Mouse (Mus musculus) neural tube, embryonic 13.5 days (tissue): ENCODE data around the gene Chst5. TPM values are rescaled to one million over a fixed set of nuclear protein-coding genes. Genes with fewer than 3 reads are reported as not detected.

Experiments
- ATAC-seq: fragments of 200-750 bp; cut with Nextera tagmentation; 2 replicates; pipeline ENCODE4 v1.8.0; 2017; ENCODE audit warnings: low read depth, mild to moderate bottlenecking, moderate TSS enrichment, moderate library complexity
- H3K27ac ChIP-seq: fragments of 300-500 bp; sonication (generic); replicated peaks from 2 replicates; pipeline ENCODE4 v1.5.1; 2015; ENCODE audit warnings: moderate library complexity, mild to moderate bottlenecking, inconsistent platforms
- H3K27me3 ChIP-seq: fragments of 300-500 bp; sonication (generic); 2 replicates; pipeline ENCODE4 v1.6.1; 2015; ENCODE audit warnings: mild to moderate bottlenecking, inconsistent platforms
- H3K36me3 ChIP-seq: fragments of 300-500 bp; sonication (generic); 2 replicates; pipeline ENCODE4 v1.6.1; 2015; ENCODE audit warnings: mild to moderate bottlenecking, inconsistent platforms
- H3K4me1 ChIP-seq: fragments of 300-500 bp; sonication (generic); replicated peaks from 2 replicates; pipeline ENCODE4 v1.6.1; 2015; ENCODE audit warnings: inconsistent platforms
- H3K4me2 ChIP-seq: fragments of 300-500 bp; sonication (generic); 2 replicates; pipeline ENCODE4 v1.6.1; 2015; ENCODE audit warnings: inconsistent platforms, mild to moderate bottlenecking, moderate library complexity
- H3K4me3 ChIP-seq: fragments of 300-500 bp; sonication (generic); 2 replicates; pipeline ENCODE4 v1.5.1; 2015; ENCODE audit warnings: mild to moderate bottlenecking, inconsistent platforms
- H3K9ac ChIP-seq: fragments of 300-500 bp; sonication (generic); 2 replicates; pipeline ENCODE4 v1.6.1; 2015; ENCODE audit warnings: moderate library complexity, mild to moderate bottlenecking, inconsistent platforms
- H3K9me3 ChIP-seq: fragments of 300-500 bp; sonication (generic); 2 replicates; pipeline ENCODE4 v1.6.1; 2016; ENCODE audit warnings: inconsistent platforms
- WGBS: fragments of 180-500 bp; shearing (Covaris S2); methylation state at CpG from one replicate; pipeline ENCODE4 v1.1.7; 2015; 5-methylcytosine and 5-hydroxymethylcytosine counted together
- polyA plus RNA-seq: library from polyadenylated mRNA; unstranded; fragments of >200 nt; fragmentation: Nextera tagmentation; extraction: Ambion mirVana; gene quantifications from 2 replicates; pipeline ENCODE4 v1.2.1, GENCODE M21; 2015

The Chst5 gene
- polyA plus RNA-seq: 4.2 and 6.0 TPM in 2 replicates

DNA sequence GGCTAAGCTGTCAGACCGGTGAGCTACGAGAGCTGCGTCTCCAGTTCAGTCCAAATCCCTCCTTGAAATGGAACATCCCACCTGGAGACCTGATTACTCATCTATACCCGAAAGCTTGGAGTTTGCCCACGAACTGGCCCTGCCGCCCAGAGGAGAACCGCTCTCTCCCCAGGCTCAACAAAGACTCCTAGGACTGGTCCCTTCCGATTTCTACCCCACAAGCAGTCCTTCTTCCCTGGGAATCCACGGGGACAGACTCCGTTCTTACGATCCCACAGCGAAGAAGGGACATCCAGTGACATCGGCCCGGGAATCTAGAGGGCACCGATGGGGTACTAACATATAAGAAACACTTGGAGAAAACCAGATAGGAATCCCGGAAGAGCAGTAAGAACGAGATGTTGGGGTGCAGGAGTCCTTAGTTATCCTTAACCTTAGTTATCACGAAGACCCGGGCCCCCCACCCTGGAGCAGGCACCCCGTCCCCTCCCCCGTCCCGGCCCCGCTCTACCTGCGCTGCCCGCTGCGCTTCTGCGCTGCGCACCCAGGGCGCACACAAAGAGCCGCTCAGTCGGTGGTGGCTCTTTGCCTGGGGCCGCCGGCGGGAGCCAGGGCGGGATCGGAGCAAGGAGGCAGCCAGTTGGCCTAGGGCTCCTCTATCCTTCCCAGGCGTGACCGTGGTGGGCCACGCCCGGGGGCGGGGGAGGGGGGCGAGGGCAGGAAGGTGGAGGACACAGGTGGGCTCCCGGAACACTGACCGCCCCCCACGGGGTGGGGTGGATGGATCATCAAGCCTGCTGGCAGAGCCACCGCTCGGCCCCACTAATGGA lies at the start of gene Chst5:
Gene Chst5, minus strand, starts transcription at position 827 of the 830 bp plus-strand sequence.
- Histone ChIP-seq H3K4me3 (peak within 1 kb of the TSS; percentile 44), H3K4me1 (peaks cover 39% of the 10 kb centered on the region), H3K9ac (peak within 1 kb of the TSS; percentile 77), H3K36me3 (no peaks in the 10 kb centered on the region), H3K27ac (no peak within 1 kb of the TSS), H3K4me2 (peak within 1 kb of the TSS; percentile 80), H3K27me3 (peaks cover 3% of the 10 kb centered on the region; the same call in 1 of the 2 replicates), H3K9me3 (no peaks in the 10 kb centered on the region)
- WGBS: 3% methylated on average over 46 of the region's 47 CpGs
- 0 out of 2 replicates have a peak, but pooled peaks have one; percentile 57 for ATAC-seq

DNA sequence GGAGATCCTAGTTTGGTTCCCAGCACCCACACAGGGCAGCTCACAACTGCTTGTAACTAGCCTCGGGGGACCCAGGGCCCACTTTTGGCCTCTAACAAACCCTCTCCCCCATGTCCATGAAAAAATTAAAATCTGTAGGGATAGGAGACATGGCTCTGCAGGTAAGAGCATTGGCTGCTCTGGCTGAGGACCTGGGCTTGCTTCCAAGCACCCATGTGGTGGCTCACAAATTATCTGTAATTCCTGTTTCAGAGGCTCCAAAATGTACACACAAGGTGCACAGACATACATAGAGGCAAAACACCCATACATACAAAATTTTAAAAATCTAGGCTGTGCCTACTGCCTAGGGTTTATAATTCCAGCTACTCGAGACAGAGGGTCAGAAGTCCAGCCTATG lies 47.0 kb upstream of the Chst5 start:
- Histone ChIP-seq H3K4me3 (no peak overlapping the region), H3K9ac (no peak overlapping the region), H3K27ac (no peak overlapping the region), H3K4me2 (no peak overlapping the region), H3K4me1 (no peaks in the 10 kb centered on the region), H3K9me3 (no peaks in the 10 kb centered on the region), H3K36me3 (peaks cover 67% of the 10 kb centered on the region), H3K27me3 (no peaks in the 10 kb centered on the region)
- no peak for ATAC-seq
- 93% methylated on average over 2 of the region's 2 CpGs for WGBS

DNA sequence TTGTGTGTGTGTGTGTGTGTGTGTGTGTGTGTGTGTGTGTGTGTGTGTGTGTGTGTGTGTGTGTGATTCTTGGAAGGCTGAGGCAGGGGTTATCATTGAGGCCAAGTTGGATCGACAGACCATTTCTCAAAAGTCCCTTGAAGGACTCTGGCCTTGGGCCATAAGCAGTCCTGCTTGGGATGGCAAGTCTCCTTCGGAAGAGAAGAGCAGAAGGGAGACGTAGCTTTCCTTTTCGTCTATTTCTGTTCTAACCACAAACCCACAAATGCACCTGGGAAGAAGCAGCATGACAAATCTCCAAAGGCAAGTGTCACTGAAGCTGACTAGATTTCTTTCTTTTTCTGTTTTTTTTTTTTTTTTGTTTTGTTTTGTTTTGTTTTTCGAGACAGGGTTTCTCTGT lies 45.6 kb upstream of the Chst5 start:
- no peak for ATAC-seq
- peaks cover 79% of the 10 kb centered on the region for H3K36me3 ChIP-seq

DNA sequence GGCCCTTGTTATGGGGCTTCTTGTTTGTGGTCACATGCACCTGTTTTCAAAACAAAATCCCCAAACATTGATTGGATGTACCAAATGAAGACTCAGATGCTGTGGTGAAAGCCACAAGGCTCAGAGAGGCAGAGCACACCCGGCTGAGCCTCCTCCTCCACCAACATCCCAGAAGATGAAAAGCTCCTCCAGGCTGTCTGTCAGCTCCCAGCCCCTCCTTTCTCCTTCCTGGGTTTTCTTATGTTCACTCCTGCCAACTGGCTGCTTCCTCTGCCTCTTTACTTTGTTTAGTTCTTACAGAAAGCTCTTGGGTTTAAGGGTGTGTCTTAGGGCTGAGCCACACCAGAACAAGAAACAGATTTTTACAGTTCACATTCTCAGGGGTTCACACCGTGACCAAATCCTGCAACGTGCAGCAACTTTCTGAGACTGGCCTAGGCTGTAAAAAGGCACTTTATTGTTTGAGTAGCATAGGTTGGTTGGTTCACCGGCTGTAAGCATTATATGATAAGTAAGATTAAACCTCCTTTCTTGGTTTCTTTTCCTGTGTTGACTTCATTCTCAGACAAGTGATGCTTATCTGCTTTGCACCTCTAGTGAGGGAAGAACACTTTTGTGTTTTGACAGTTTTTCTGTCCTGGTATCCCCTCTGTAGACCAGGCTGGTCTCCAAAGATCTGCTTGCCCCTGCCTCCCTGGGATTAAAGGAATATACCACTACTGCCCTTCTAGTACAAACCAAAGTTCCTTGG lies 44.8 kb upstream of the Chst5 start:
- ATAC-seq: no peak

More for the DNA sequence above, 45.6 kb upstream of the Chst5 start:
- WGBS: 93% methylated on average over 5 of the region's 5 CpGs
- H3K9ac ChIP-seq: no peak overlapping the region
- H3K4me1 ChIP-seq: no peaks in the 10 kb centered on the region
- no peak overlapping the region for H3K4me2 ChIP-seq
- no peaks in the 10 kb centered on the region for H3K27me3 ChIP-seq
- no peak overlapping the region for H3K4me3 ChIP-seq
- H3K9me3 ChIP-seq: no peaks in the 10 kb centered on the region
- H3K27ac ChIP-seq: no peak overlapping the region

DNA sequence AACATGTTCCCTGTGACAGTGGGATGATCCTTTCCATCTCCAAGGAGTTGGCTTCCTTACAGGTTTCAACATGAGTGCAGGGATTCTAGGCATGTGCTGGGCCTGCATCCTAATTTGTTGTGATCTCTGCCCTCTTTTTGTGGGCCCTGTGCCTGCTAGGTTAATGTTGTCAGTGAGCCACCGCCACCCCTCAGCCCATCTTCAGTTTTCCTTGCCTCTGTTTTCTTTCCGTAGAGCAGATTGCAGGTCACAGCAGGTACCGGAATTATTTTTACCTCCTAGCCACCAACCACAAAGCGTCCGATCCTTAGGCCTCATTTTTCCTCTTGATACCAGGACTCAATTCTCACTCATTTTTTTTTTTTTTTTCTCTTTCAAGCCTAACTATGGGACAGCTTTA lies 41.7 kb upstream of the Chst5 start:
- H3K4me2 ChIP-seq: no peak overlapping the region
- 95% methylated on average over 5 of the region's 5 CpGs for WGBS
- H3K36me3 ChIP-seq: peaks cover 88% of the 10 kb centered on the region
- H3K27me3 ChIP-seq: no peaks in the 10 kb centered on the region
- H3K9ac ChIP-seq: no peak overlapping the region
- H3K9me3 ChIP-seq: no peaks in the 10 kb centered on the region
- H3K27ac ChIP-seq: no peak overlapping the region
- H3K4me3 ChIP-seq: no peak overlapping the region
- H3K4me1 ChIP-seq: no peaks in the 10 kb centered on the region
- ATAC-seq: no peak

More for the DNA sequence above, 44.8 kb upstream of the Chst5 start:
- H3K36me3 ChIP-seq: peaks cover 85% of the 10 kb centered on the region
- no peak overlapping the region for H3K4me3 ChIP-seq
- H3K4me2 ChIP-seq: no peak overlapping the region
- WGBS: 87% methylated on average over 4 of the region's 4 CpGs
- H3K9ac ChIP-seq: no peak overlapping the region
- H3K9me3 ChIP-seq: no peaks in the 10 kb centered on the region
- no peak overlapping the region for H3K27ac ChIP-seq
- H3K4me1 ChIP-seq: no peaks in the 10 kb centered on the region
- no peaks in the 10 kb centered on the region for H3K27me3 ChIP-seq

DNA sequence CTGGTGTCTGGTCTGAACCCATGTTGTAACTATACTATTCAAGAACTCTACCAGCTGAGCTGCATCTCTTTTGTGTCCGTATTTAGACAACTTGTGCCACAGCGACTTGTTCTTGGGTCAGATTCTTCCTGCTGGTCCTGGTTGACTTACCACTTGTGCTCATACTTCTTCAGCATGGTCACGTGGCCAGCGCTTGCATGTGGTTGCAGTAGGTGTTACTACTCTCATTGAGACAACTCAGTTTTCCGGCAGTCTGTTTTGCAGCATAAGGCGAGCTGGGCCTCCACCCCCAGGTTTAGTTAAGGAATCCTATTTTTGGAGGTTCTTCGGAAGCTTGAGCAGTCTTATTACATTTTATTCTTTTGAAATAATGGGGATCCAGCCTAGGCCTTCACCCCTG lies 41.1 kb upstream of the Chst5 start:
- peaks cover 88% of the 10 kb centered on the region for H3K36me3 ChIP-seq
- no peak overlapping the region for H3K27ac ChIP-seq
- H3K4me1 ChIP-seq: no peaks in the 10 kb centered on the region
- ATAC-seq: no peak
- no peak overlapping the region for H3K4me3 ChIP-seq
- H3K9me3 ChIP-seq: no peaks in the 10 kb centered on the region
- 93% methylated on average over 7 of the region's 7 CpGs for WGBS
- H3K9ac ChIP-seq: no peak overlapping the region
- H3K27me3 ChIP-seq: no peaks in the 10 kb centered on the region
- no peak overlapping the region for H3K4me2 ChIP-seq

DNA sequence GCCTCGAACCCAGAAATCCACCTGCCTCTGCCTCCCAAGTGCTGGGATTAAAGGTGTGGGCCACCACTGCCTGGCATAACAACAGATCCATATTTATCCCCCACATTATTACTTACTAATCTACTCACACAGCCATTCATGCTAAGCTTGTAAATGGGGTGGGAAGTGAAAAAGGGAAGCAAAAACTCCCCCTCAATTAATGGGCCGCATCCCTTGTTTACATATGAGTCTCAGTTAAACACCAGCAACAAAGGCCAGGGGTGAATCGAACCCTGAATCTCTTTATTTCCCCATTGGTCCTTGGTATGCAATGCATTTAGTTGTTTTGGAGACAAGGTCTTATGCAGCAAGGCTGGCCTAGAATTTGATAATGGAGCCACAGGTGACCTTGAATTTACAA lies 40.6 kb upstream of the Chst5 start:
- Histone ChIP-seq H3K36me3 (peaks cover 88% of the 10 kb centered on the region), H3K27me3 (no peaks in the 10 kb centered on the region), H3K4me3 (no peak overlapping the region), H3K27ac (no peak overlapping the region), H3K9me3 (no peaks in the 10 kb centered on the region), H3K4me1 (no peaks in the 10 kb centered on the region), H3K4me2 (no peak overlapping the region), H3K9ac (no peak overlapping the region)
- no peak for ATAC-seq
- 92% methylated on average over 3 of the region's 3 CpGs for WGBS

DNA sequence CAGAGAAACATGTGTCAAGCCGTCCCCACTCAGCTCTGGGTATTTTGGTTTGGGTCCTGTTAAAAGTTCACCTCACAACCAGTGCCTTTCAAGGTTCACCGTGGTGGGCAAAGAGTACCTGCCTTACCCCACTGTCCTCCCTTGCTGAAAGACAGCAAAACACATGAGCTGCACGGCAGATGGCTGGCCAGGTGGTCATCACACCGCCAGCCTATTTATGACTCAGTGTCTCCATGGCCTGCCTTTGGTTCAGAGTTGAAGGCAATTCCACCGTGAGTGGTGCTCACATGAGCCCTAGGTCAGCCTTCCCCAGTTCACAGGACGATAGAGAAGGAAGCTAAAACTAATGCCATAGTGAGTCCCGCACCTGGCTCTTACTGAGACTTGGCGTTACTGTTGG lies 37.7 kb upstream of the Chst5 start:
- Histone ChIP-seq H3K4me2 (no peak overlapping the region), H3K36me3 (peaks cover 88% of the 10 kb centered on the region), H3K27ac (no peak overlapping the region), H3K9ac (no peak overlapping the region), H3K4me1 (peaks cover 3% of the 10 kb centered on the region; the same call in 1 of the 2 replicates), H3K27me3 (no peaks in the 10 kb centered on the region), H3K4me3 (no peak overlapping the region), H3K9me3 (no peaks in the 10 kb centered on the region)
- 95% methylated on average over 8 of the region's 8 CpGs for WGBS
- no peak for ATAC-seq

DNA sequence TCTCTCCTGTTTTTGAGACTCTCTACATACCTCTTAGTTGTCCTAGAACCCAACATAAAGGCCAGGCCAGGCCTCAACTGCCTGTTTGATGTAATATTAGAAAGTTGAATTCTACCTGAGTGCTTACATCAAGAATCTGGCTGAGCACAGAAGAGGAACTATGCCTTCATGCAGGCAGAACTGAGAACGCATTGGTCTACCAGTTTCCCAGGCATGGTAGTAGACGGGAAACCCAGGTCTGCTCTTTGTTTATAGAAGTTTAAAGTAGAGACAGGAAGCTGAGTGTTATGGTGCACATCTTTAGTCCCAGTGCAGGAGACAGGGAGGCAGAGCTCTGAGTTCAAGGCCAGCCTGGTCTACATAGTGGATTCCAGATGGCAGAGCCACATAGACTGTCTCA lies 36.9 kb upstream of the Chst5 start:
- H3K4me1 ChIP-seq: peaks cover 7% of the 10 kb centered on the region
- peaks cover 88% of the 10 kb centered on the region for H3K36me3 ChIP-seq
- H3K27me3 ChIP-seq: no peaks in the 10 kb centered on the region
- no peak for ATAC-seq
- no peaks in the 10 kb centered on the region for H3K9me3 ChIP-seq
- H3K27ac ChIP-seq: no peak overlapping the region
- WGBS: 91% methylated on average over 2 of the region's 2 CpGs
- no peak overlapping the region for H3K9ac ChIP-seq
- H3K4me3 ChIP-seq: no peak overlapping the region
- H3K4me2 ChIP-seq: no peak overlapping the region

DNA sequence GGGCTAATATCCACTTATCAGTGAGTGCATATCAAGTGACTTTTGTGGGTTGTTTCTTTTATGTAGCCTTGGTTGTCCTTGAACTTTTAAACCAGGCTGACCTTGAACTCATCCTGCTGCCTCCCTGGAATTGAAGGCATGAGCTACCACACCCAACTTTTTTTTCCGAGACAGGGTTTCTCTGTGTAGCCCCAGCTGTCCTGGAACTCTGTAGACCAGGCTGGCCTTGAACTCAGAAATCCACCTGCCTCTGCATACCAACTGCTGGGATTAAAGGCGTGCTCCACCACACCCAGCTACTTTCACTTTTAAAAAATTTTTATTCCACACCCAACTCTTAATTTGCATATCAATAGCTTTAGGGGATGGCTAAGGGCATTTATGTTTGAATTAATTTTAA lies 33.3 kb upstream of the Chst5 start:
- Histone ChIP-seq H3K27me3 (no peaks in the 10 kb centered on the region), H3K9ac (no peak overlapping the region), H3K27ac (no peak overlapping the region), H3K4me3 (no peak overlapping the region), H3K4me1 (peaks cover 26% of the 10 kb centered on the region), H3K4me2 (no peak overlapping the region), H3K9me3 (no peaks in the 10 kb centered on the region), H3K36me3 (peaks cover 59% of the 10 kb centered on the region)
- 90% methylated on average over 2 of the region's 2 CpGs for WGBS
- no peak for ATAC-seq

DNA sequence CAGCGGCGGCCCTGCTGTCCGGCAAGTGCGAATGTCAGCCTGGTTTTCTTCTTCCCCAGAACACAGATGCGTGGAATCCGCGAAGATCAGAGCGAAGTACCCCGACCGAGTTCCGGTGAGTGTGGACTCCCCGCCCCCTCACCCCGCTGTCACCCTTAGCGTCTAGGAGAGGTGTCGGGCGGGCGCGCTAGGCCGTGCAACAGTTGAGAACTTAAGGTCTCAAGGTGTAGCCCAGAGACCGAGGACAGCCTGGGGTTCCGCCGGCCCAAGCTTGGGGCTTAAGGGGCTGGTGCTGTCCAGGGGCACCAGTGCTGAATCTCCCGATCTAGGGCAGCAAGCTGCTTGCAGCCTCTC lies 30.8 kb upstream of the Chst5 start:
- ATAC-seq: peak; percentile 51
- H3K9ac ChIP-seq: peak overlapping the region; percentile 97
- peaks cover 26% of the 10 kb centered on the region for H3K4me1 ChIP-seq
- WGBS: under 1% methylated on average over 23 of the region's 23 CpGs
- H3K9me3 ChIP-seq: no peaks in the 10 kb centered on the region
- peak overlapping the region; percentile 100 for H3K4me2 ChIP-seq
- H3K27me3 ChIP-seq: no peaks in the 10 kb centered on the region
- peak overlapping the region; percentile 82 for H3K27ac ChIP-seq
- peak overlapping the region; percentile 99 for H3K4me3 ChIP-seq
- peaks cover 36% of the 10 kb centered on the region for H3K36me3 ChIP-seq
